Mouse (Mus musculus) spleen, adult 2 months (tissue): ENCODE data around the gene Serbp1.

Source experiments
- CTCF ChIP-seq: fragments of 200-500 bp; IDR thresholded peaks from 2 replicates; pipeline ENCODE4 v1.5.1; 2011; ENCODE audit warnings: mild to moderate bottlenecking, inconsistent platforms; ENCODE audit not compliant: insufficient read depth, insufficient read length, insufficient replicate concordance; ENCODE audit errors: extremely low read depth
- POLR2A ChIP-seq: fragments of 200-500 bp; IDR thresholded peaks from 2 replicates; pipeline ENCODE4 v1.6.1; 2011; ENCODE audit warnings: low read depth, low read length, inconsistent platforms

GRCm38 (mm10) chr6:67264935-67265334, 27.0 kb downstream of the Serbp1 start:
- no peak for TF ChIP-seq CTCF
- TF ChIP-seq POLR2A, result no peak
